Mouse (Mus musculus) limb, embryonic 13.5 days (tissue): ENCODE data around the gene Il22ra2. TPM values are rescaled to one million over a fixed set of nuclear protein-coding genes. Genes with fewer than 3 reads are reported as not detected.

Experiments used
- ATAC-seq: fragments of 200-750 bp; cut with Nextera tagmentation; 2 replicates; pipeline ENCODE4 v1.8.0; 2017; ENCODE audit warnings: low read depth, moderate number of reproducible peaks, moderate TSS enrichment; ENCODE audit not compliant: low FRiP score
- H3K27ac ChIP-seq: fragments of 300-500 bp; sonication (generic); 2 replicates; pipeline ENCODE4 v1.5.1; 2015; ENCODE audit warnings: inconsistent platforms, mild to moderate bottlenecking, moderate library complexity
- H3K27me3 ChIP-seq: fragments of 300-500 bp; sonication (generic); 2 replicates; pipeline ENCODE4 v1.6.1; 2015; ENCODE audit warnings: mild to moderate bottlenecking, inconsistent platforms
- H3K36me3 ChIP-seq: fragments of 300-500 bp; sonication (generic); 2 replicates; pipeline ENCODE4 v1.6.1; 2015; ENCODE audit warnings: inconsistent platforms, mild to moderate bottlenecking, moderate library complexity
- H3K4me1 ChIP-seq: fragments of 300-500 bp; sonication (generic); 2 replicates; pipeline ENCODE4 v1.6.1; 2015; ENCODE audit warnings: inconsistent platforms
- H3K4me2 ChIP-seq: fragments of 300-500 bp; sonication (generic); replicated peaks from 2 replicates; pipeline ENCODE4 v1.6.1; 2015; ENCODE audit warnings: inconsistent platforms, mild to moderate bottlenecking, moderate library complexity
- H3K4me3 ChIP-seq: fragments of 300-500 bp; sonication (generic); 2 replicates; pipeline ENCODE4 v1.5.1; 2015; ENCODE audit warnings: moderate library complexity, mild to moderate bottlenecking, inconsistent platforms
- H3K9ac ChIP-seq: fragments of 300-500 bp; sonication (generic); 2 replicates; pipeline ENCODE4 v1.6.1; 2015; ENCODE audit warnings: mild to moderate bottlenecking, inconsistent platforms
- H3K9me3 ChIP-seq: fragments of 300-500 bp; sonication (generic); 2 replicates; pipeline ENCODE4 v1.6.1; 2016; ENCODE audit warnings: inconsistent platforms
- WGBS: fragments of 180-500 bp; shearing (Covaris S2); methylation state at CpG from one replicate; pipeline ENCODE4 v1.1.7; 2015; 5-methylcytosine and 5-hydroxymethylcytosine counted together
- polyA plus RNA-seq: library from polyadenylated mRNA; unstranded; fragments of >200 nt; fragmentation: Nextera tagmentation; extraction: Ambion mirVana; gene quantifications from 2 replicates; pipeline ENCODE4 v1.2.1, GENCODE M21; 2015

Gene Il22ra2
- polyA plus RNA-seq, 1 experiment from 2014 or later: not detected

DNA sequence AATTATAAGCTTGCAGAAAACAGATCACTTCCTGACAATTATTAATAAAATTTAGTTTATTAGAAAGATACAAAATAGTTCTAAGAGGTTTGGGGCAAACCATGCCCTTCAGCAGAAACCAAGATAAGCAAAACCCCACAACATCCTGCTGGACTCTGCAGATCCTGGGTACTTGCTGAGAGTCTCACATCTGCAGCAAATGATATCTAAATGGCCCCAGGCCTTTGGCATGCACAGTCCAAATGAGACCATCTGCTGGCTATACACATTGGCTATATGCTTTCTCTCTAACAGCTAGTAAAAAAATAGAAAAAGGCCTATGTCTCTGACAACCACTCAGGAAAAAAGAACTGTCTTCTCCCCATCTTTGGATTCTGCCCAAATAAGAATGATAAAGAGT is 50.2 kb downstream of the Il22ra2 start:
- H3K4me1 ChIP-seq: no peaks in the 10 kb centered on the region
- H3K27me3 ChIP-seq: no peaks in the 10 kb centered on the region
- no peak overlapping the region for H3K4me2 ChIP-seq
- no peaks in the 10 kb centered on the region for H3K36me3 ChIP-seq
- H3K4me3 ChIP-seq: no peak overlapping the region
- no peaks in the 10 kb centered on the region for H3K9me3 ChIP-seq
- no peak overlapping the region for H3K9ac ChIP-seq
- H3K27ac ChIP-seq: no peak overlapping the region
- ATAC-seq: no peak

DNA sequence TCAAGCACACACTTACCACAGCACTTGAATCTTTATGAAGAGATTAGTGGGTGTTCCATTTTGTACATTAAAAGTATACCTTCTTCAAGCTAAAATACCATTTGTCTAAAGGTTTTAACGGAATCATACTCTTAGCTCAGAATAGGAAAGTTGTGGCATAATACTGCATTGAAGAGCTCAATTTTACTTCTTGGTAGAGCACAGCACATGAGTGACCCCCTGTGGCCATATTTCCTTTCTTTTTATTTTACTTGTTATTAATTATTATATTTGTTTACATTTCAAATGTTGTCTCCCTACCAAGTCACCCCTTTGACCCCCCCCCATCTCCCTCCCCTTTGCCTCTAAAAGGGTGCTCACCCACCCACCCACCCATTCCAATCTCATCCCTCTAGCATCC is 51.3 kb downstream of the Il22ra2 start:
- WGBS: 85% methylated on average over 1 of the region's 1 CpGs
- no peak for ATAC-seq
- Histone ChIP-seq H3K9me3 (no peaks in the 10 kb centered on the region), H3K27me3 (no peaks in the 10 kb centered on the region), H3K4me2 (no peak overlapping the region), H3K9ac (no peak overlapping the region), H3K4me3 (no peak overlapping the region), H3K27ac (no peak overlapping the region), H3K36me3 (no peaks in the 10 kb centered on the region), H3K4me1 (no peaks in the 10 kb centered on the region)

Other genes starting within 250 kb of the Il22ra2 start
- 44.0 and 45.0 TPM in 2 replicates for gene Ifngr1, start 30.0 kb upstream of the Il22ra2 start, polyA plus RNA-seq
- 0.69 and 0.73 TPM in 2 replicates for gene Il20ra, start 90.6 kb downstream of the Il22ra2 start, polyA plus RNA-seq
- gene Slc35d3, start 229.5 kb downstream of the Il22ra2 start, polyA plus RNA-seq: 0.82 and 1.0 TPM in 2 replicates